Mouse (Mus musculus) granulocyte monocyte progenitor cell, adult 5-6 weeks (primary cell): ENCODE measurements at regions not wholly inside any gene's neighbourhood (a gene's known extent, or its start where the extent isn't known, plus 50 kb on each side); places are given as distances from the start of the nearest gene placed in this dataset.

Experiments used
- ATAC-seq: replicated peaks from 2 replicates; pipeline ENCODE4 v1.8.0; 2016; ENCODE audit warnings: mild to moderate bottlenecking, moderate TSS enrichment, inconsistent platforms; ENCODE audit not compliant: poor library complexity, severe bottlenecking

DNA sequence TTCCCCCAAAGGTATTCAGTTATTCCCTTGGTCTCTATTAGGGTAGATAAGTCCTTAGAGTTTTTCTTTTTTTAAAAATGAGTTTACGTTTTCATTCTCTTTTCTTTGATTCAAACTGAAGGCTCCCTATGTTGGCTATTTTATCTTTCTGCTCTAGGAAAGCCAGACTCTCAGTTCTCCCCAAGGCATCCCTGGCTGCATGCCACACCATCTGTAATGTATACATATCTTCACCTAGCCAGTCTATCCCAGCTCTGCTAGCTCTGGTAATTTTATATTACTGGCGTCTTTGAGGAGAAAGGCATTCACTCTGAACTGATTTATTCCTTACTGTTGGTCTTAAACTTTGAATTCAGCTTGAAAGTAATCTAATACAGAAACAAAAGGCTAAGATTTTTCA, 65.2 kb upstream of the Cabcoco1 start:
- ATAC-seq, result no peak

GRCm38 (mm10) chr10:68611906-68612305, 70.2 kb upstream of the Cabcoco1 start:
- ATAC-seq, result no peak

GRCm38 (mm10) chr10:68612727-68613126, 71.0 kb upstream of the Cabcoco1 start:
- no peak for ATAC-seq

DNA sequence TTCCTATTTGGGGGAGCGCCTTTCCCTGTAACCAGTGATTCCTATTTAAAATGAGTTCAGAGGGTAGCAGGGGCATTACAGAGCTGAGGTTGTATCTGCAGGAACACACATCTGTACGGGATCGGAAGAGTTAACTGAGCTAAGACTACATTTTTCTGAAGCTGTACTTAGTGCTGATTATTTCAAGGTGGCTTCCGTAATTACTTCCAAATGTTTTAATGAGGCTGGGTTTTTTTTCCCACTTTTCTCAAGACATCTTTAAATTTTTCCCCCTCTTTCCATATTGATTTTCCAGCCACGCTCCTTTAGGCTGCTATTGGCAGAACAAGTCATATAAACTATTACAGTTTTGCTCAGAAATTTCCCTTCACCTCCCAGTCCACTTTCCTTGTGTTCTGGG, 82.1 kb upstream of the Cabcoco1 start:
- no peak for ATAC-seq

DNA sequence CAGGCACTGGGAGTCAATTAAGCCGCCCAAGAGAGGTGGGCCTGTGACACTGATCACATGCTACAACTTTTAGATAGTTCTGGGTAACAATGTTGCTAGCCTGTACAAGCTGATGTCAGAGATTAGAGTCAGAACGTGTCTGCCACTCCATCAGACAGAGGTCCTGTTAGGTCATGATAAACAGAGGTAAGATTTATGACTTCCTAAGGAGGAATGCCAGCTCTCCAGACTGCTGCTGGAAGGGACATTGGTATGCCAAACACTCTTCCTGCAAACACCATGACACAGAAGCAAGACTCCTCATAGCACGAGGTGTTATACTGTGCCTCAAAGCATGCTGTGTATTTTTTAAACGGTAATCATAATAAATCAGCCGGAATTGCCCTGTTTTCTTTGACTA, 83.6 kb upstream of the Cabcoco1 start:
- no peak for ATAC-seq

- no peak for ATAC-seq
Observed at GRCm38 (mm10) chr10:68625752-68626151, 84.1 kb upstream of the Cabcoco1 start.

DNA sequence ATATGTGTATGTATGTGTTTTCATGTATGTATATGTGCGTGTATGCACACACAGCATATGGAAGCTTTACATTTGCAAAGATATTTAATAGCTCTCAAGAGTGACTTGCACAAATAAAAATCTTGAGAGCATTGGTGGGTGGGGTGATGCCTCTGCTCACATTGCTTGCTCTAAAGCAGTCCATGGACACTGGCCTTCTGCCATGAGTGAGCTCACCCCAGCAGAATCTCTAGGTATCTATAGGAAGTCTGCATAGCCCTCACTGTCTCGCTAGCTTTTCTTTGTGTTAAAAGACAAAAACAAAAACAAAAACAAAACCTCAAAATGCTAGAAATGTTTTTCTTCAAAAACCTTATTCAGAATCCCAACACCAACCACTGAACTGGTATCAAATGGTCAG, 87.8 kb upstream of the Cabcoco1 start:
- ATAC-seq, result no peak

DNA sequence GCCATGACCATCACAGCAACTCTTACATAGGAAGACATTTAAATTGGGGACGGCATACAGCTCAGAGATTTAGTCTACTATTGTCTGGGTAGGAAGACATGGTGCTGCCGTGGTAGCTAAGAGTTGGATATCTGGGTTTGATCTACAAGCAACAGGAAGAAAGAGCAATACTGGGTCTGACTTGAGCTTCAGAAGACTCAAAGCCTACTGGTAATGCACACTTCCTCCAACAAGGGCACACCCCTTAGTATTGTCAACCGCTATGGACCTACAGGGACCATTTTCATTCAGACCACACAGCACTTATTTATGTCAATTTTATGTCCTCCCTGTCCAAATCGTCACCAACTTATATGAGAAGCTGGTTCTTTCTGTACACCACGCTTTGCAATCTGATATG, 90.3 kb upstream of the Tmem26 start:
- no peak for ATAC-seq

GRCm38 (mm10) chr10:68652700-68653099, 70.7 kb upstream of the Tmem26 start:
- ATAC-seq, result no peak

GRCm38 (mm10) chr10:68655491-68655890, 68.0 kb upstream of the Tmem26 start:
- no peak for ATAC-seq

GRCm38 (mm10) chr10:68666094-68666493, 57.4 kb upstream of the Tmem26 start:
- no peak for ATAC-seq

- no peak for ATAC-seq
Observed at GRCm38 (mm10) chr10:68669330-68669729, 54.1 kb upstream of the Tmem26 start.

DNA sequence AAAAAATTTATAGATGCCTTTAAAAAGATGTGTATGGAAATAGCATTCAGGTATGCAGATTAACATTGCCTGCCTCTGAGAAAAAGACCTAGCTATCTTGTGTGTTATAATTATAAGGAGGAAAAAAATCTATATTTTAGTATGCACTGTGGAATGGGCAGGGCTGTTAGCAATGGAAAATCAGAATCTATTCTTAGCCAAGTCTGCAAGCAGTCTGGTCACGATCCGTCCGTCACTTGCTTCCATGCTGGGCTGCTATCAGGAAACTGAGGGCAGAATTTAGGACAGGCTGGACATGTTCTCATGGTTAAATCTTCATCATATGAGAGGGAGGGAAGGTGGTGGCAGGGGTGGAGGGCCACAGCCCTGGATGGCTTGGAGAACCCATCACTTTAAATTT, 53.5 kb upstream of the Tmem26 start:
- no peak for ATAC-seq

- ATAC-seq, result no peak
Observed at GRCm38 (mm10) chr10:68672291-68672690, 51.2 kb upstream of the Tmem26 start.

DNA sequence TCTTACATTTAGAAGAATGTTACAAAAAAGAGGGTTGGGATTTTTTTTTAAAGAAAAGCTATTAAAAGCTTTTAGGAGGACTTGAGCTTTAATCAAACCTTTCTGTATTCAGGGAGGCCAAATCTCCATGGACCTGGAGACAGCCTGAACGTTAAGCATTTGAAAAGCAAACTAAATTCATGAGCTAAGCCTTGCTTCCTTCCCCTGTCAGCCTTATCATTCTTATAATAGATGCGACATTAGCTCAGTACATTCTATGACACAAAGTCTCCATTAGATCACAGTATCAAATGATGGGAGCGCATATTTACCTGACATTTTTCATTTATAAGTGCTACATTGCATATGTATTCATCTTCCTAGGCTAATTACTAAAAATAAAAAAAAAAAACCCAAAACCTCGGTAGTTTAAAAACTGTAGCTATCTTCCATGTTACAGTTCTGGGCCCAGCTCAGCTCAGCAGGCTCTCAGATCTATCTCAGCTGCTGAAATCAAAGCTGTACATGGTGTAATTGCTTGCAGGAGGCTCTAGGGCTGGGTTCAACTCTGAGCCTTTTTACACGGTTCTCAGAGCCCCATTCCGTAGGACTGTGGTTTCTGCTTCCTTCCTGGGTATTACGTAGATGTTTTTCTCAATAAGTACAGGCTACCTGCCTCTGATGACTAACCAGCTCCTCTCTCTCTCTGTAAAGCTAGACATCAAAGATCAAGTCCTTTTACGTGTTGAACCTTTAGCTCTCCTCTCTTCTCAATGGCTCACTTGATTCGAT, 50.2 kb upstream of the Tmem26 start:
- ATAC-seq, result peak; percentile 97
